Mouse (Mus musculus): ENCODE measurements around the gene Gpr153. TPM values are rescaled to one million over a fixed set of nuclear protein-coding genes. Genes with fewer than 3 reads are reported as not detected.

Gpr153 gene
- total RNA-seq, 1 experiment, result 5.1 TPM

DNA sequence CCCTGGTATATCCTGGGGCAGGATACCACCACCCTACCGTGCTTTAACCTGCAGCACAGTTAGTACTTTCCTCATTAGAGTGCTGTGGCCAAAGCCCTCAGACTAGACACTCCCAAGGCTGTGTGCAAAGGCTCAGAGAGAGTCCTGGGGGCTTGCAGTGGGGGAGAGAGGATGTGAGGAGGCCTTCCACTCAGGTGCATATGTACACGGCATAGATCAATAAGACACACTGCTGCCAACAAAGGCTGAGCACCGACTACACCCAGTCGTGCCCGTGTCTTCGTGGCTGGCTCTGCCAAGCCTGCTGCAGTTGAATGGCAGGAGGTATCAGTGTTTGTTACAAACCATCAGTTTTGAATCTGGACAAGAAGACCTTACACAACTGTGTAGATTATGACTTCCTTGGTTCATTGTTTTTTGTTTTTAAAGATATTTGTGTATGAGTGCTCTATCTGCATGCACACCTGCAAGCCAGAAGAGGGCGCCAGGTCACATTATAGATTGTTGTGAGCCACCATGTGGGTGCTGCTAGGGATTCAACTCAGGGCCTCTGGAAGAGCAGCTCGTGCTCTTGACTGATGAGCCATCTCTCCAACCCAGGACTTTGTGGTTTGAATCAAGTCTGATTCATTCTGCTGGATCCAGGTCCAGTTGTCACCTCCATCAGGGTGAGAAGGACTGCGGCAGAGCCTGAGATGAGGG, 9.0 kb upstream of the Gpr153 start:
- Histone ChIP-seq H3K4me1 (ENCODE audit: control insufficient read depth in 2 of 2, insufficient read depth in 2 of 2, low read length in 2 of 2, poor library complexity in 1 of 2) (peaks cover 0 to 34% of the 10 kb centered on the region in 2 experiments; a peak in 3 of 4 replicates), H3K9me3 (ENCODE audit: control insufficient read depth, insufficient read depth, low read depth, low read length) (no peaks in the 10 kb centered on the region), H3K36me3 (ENCODE audit: control insufficient read depth, insufficient read depth, low read length, poor library complexity, severe bottlenecking) (peaks cover 6% of the 10 kb centered on the region; the same call in 1 of the 2 replicates), H3K4me3 (ENCODE audit: insufficient read depth in 1 of 2, low read depth in 1 of 2, low read length in 2 of 2, poor library complexity in 1 of 2, severe bottlenecking in 1 of 2) (no peak overlapping the region), H3K9ac (ENCODE audit: insufficient read depth, low read depth, low read length, poor library complexity, severe bottlenecking) (peak overlapping the region; percentile 9; the same call in 1 of the 2 replicates), H3K27ac (ENCODE audit: insufficient read depth, low read depth, low read length, poor library complexity, severe bottlenecking) (no peak overlapping the region; the same call in 1 of the 2 replicates)
- in situ Hi-C loops (cut with MboI; ENCODE audit: low sequenced_read_pairs in 2 of 2, unreplicated experiment in 2 of 2), result no loop called here
- TF ChIP-seq CHD2 (IDR thresholded peaks at IDR 0.05; ENCODE audit: low read depth, low read length) (no peak), HCFC1 (IDR thresholded peaks at IDR 0.05; ENCODE audit: borderline replicate concordance, insufficient read depth, low read length) (no peak), ZNF384 (IDR thresholded peaks at IDR 0.05; ENCODE audit: low read depth, low read length) (no peak), ZC3H11A (IDR thresholded peaks at IDR 0.05; ENCODE audit: borderline replicate concordance, low read depth, low read length) (no peak), MAFK (IDR thresholded peaks at IDR 0.05; ENCODE audit: insufficient read depth, low read depth, low read length) (no peak)
- DNase-seq (ENCODE audit: low read depth, low spot score), result no peak

GRCm38 (mm10) chr4:152265791-152266190, 8.2 kb upstream of the Gpr153 start:
- no peak overlapping the region for H3K4me3 ChIP-seq (ENCODE audit: insufficient read depth in 1 of 2, low read depth in 1 of 2, low read length in 2 of 2, poor library complexity in 1 of 2, severe bottlenecking in 1 of 2)
- H3K36me3 ChIP-seq (ENCODE audit: control insufficient read depth, insufficient read depth, low read length, poor library complexity, severe bottlenecking), result peaks cover 6% of the 10 kb centered on the region; the same call in 1 of the 2 replicates
- peaks cover 0 to 34% of the 10 kb centered on the region in 2 experiments; a peak in 3 of 4 replicates for H3K4me1 ChIP-seq (ENCODE audit: control insufficient read depth in 2 of 2, insufficient read depth in 2 of 2, low read length in 2 of 2, poor library complexity in 1 of 2)
- no peak overlapping the region for H3K27ac ChIP-seq (ENCODE audit: insufficient read depth, low read depth, low read length, poor library complexity, severe bottlenecking)
- peak overlapping the region; percentile 9; the same call in 1 of the 2 replicates for H3K9ac ChIP-seq (ENCODE audit: insufficient read depth, low read depth, low read length, poor library complexity, severe bottlenecking)
- H3K9me3 ChIP-seq (ENCODE audit: control insufficient read depth, insufficient read depth, low read depth, low read length), result no peaks in the 10 kb centered on the region
- DNase-seq (ENCODE audit: low read depth, low spot score), result no peak
- in situ Hi-C loops (cut with MboI; ENCODE audit: low sequenced_read_pairs in 2 of 2, unreplicated experiment in 2 of 2), result no loop called here
- TF ChIP-seq CHD2 (IDR thresholded peaks at IDR 0.05; ENCODE audit: low read depth, low read length), result no peak
- TF ChIP-seq HCFC1 (IDR thresholded peaks at IDR 0.05; ENCODE audit: borderline replicate concordance, insufficient read depth, low read length), result no peak
- no peak for TF ChIP-seq ZNF384 (IDR thresholded peaks at IDR 0.05; ENCODE audit: low read depth, low read length)
- no peak for TF ChIP-seq MAFK (IDR thresholded peaks at IDR 0.05; ENCODE audit: insufficient read depth, low read depth, low read length)
- no peak for TF ChIP-seq ZC3H11A (IDR thresholded peaks at IDR 0.05; ENCODE audit: borderline replicate concordance, low read depth, low read length)

GRCm38 (mm10) chr4:152266236-152266895, 7.7 kb upstream of the Gpr153 start:
- Histone ChIP-seq H3K36me3 (ENCODE audit: control insufficient read depth, insufficient read depth, low read length, poor library complexity, severe bottlenecking) (peaks cover 6% of the 10 kb centered on the region; the same call in 1 of the 2 replicates), H3K4me3 (ENCODE audit: insufficient read depth in 1 of 2, low read depth in 1 of 2, low read length in 2 of 2, poor library complexity in 1 of 2, severe bottlenecking in 1 of 2) (no peak overlapping the region), H3K4me1 (ENCODE audit: control insufficient read depth in 2 of 2, insufficient read depth in 2 of 2, low read length in 2 of 2, poor library complexity in 1 of 2) (peaks cover 0 to 31% of the 10 kb centered on the region in 2 experiments; a peak in 3 of 4 replicates), H3K27ac (ENCODE audit: insufficient read depth, low read depth, low read length, poor library complexity, severe bottlenecking) (no peak overlapping the region), H3K9ac (ENCODE audit: insufficient read depth, low read depth, low read length, poor library complexity, severe bottlenecking) (no peak overlapping the region), H3K9me3 (ENCODE audit: control insufficient read depth, insufficient read depth, low read depth, low read length) (no peaks in the 10 kb centered on the region)
- no peak for DNase-seq (ENCODE audit: low read depth, low spot score)
- no peak for TF ChIP-seq ZC3H11A (IDR thresholded peaks at IDR 0.05; ENCODE audit: borderline replicate concordance, low read depth, low read length)
- no peak for TF ChIP-seq ZNF384 (IDR thresholded peaks at IDR 0.05; ENCODE audit: low read depth, low read length)
- TF ChIP-seq MAFK (IDR thresholded peaks at IDR 0.05; ENCODE audit: insufficient read depth, low read depth, low read length), result no peak
- TF ChIP-seq CHD2 (IDR thresholded peaks at IDR 0.05; ENCODE audit: low read depth, low read length), result no peak
- no peak for TF ChIP-seq HCFC1 (IDR thresholded peaks at IDR 0.05; ENCODE audit: borderline replicate concordance, insufficient read depth, low read length)
- in situ Hi-C loops (cut with MboI; ENCODE audit: low sequenced_read_pairs in 2 of 2, unreplicated experiment in 2 of 2), result no loop called here

- H3K9me3 ChIP-seq (ENCODE audit: control insufficient read depth, insufficient read depth, low read depth, low read length), result no peaks in the 10 kb centered on the region
- in situ Hi-C loops (cut with MboI; ENCODE audit: low sequenced_read_pairs in 2 of 2, unreplicated experiment in 2 of 2), result no loop called here
- DNase-seq (ENCODE audit: low read depth, low spot score), result no peak
- H3K36me3 ChIP-seq (ENCODE audit: control insufficient read depth, insufficient read depth, low read length, poor library complexity, severe bottlenecking), result peaks cover 6% of the 10 kb centered on the region; the same call in 1 of the 2 replicates
- TF ChIP-seq CHD2 (IDR thresholded peaks at IDR 0.05; ENCODE audit: low read depth, low read length), result no peak
- no peak for TF ChIP-seq HCFC1 (IDR thresholded peaks at IDR 0.05; ENCODE audit: borderline replicate concordance, insufficient read depth, low read length)
- TF ChIP-seq ZNF384 (IDR thresholded peaks at IDR 0.05; ENCODE audit: low read depth, low read length), result no peak
- no peak for TF ChIP-seq MAFK (IDR thresholded peaks at IDR 0.05; ENCODE audit: insufficient read depth, low read depth, low read length)
- TF ChIP-seq ZC3H11A (IDR thresholded peaks at IDR 0.05; ENCODE audit: borderline replicate concordance, low read depth, low read length), result no peak
- no peak overlapping the region for H3K4me3 ChIP-seq (ENCODE audit: insufficient read depth in 1 of 2, low read depth in 1 of 2, low read length in 2 of 2, poor library complexity in 1 of 2, severe bottlenecking in 1 of 2)
- H3K27ac ChIP-seq (ENCODE audit: insufficient read depth, low read depth, low read length, poor library complexity, severe bottlenecking), result no peak overlapping the region
- H3K9ac ChIP-seq (ENCODE audit: insufficient read depth, low read depth, low read length, poor library complexity, severe bottlenecking), result no peak overlapping the region
- peaks cover 0 to 17% of the 10 kb centered on the region in 2 experiments; a peak in 3 of 4 replicates for H3K4me1 ChIP-seq (ENCODE audit: control insufficient read depth in 2 of 2, insufficient read depth in 2 of 2, low read length in 2 of 2, poor library complexity in 1 of 2)
These were observed 6.2 kb upstream of the Gpr153 start for GRCm38 (mm10) chr4:152267748-152268369.
